Mouse (Mus musculus) T-helper 17 cell (primary cell): ENCODE data around the gene Acap1.
"Not testable (repeated sequence)": the region's sequence is repeated elsewhere in the genome, so short reads cannot be mapped to it uniquely, and the experiment has no call there.

Experiments
- in situ Hi-C, 2 experiments: fragments of 300-600 bp; cut with MboI, MseI; formaldehyde crosslinking; loops; 1 replicate in 1 of 2; 2 replicates in 1 of 2; pipeline ENCODE4 v1.15.1; 2025; ENCODE audit warnings: high pct_unique_total_duplicates in 2 of 2

The Acap1 gene

GRCm38 (mm10) chr11:69878952-69879351, 16.4 kb downstream of the Acap1 start:
- in situ Hi-C loops, result loop anchor here (5.0 kb wide), 5 partner anchors 72 to 192 kb away; partner anchors contain the start of genes Fgf11 (in 1 of the 2), Polr2a (in 1 of the 2), Tmem102 (in 1 of the 2) and Tnfsf13 (in 1 of the 2)

DNA sequence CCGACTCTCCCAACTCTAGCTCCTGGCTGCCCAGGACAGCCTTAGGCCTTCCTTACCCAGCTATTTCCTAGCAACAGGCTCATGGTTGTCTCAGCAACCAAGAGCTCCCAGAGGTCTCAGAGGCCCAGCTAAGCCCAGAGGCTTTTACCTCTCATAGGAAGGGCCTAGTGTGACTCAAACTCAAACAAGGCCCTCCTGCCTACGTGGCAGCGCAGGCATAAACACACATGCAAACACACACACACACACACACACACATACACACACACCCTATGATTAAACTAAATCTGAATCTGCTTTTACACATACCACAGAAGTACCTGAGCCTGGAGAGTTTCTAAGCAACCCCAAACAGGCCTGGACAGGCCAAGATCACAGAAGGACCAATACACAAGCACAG, 16.9 kb downstream of the Acap1 start:
- in situ Hi-C loops, result loop anchor here (5.0 kb wide), 5 partner anchors 71 to 191 kb away; partner anchors contain the start of genes Fgf11 (in 1 of the 2), Polr2a (in 1 of the 2), Tmem102 (in 1 of the 2) and Tnfsf13 (in 1 of the 2)

DNA sequence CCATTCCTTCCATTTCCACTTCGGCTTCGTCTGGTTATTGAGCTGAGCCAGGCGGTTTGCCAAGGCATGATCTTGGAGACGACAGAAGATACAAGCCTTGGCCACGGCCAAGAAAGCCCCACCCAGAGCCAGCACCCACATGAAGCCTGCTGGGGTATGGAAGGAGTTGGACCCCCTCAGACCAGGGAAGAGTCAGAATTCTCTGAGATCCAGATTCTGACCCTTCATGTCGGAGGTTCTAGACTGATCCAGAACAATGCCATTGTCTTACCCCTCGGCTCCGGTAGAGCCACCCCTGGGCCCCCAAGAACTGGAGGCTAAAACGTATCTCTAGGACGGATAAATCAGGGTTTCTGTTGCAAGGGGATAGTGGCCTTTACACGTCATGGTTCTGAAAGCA, 17.5 kb downstream of the Acap1 start, which contains the start of gene Tmem95:
Gene Tmem95, minus strand, starts transcription at position 141 of the 400 bp plus-strand sequence.
- in situ Hi-C loops, result loop anchor here (5.0 kb wide), 5 partner anchors 71 to 191 kb away; partner anchors contain the start of genes Fgf11 (in 1 of the 2), Polr2a (in 1 of the 2), Tmem102 (in 1 of the 2) and Tnfsf13 (in 1 of the 2)

DNA sequence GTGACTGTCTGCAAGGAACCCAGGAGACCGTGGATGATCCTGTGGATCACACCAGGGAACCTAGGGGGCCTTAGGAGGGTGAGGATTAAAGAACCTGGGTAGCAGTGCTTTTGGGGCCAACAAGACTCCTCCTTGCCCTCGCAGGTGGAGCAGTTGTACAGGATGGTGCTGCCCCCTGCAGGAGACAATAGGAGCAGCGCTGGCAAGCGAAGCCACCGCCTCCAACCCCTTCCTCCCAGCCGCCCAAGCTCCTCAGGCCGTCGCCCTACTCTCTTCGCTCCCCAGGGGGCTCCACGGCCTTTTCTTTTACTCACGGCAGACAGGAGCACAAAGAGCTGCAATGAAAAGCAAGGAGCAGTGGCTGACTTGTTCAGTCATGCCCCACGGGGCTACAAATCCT, 18.5 kb downstream of the Acap1 start:
- in situ Hi-C loops, result loop anchor here (5.0 kb wide), 5 partner anchors 70 to 190 kb away; partner anchors contain the start of genes Fgf11 (in 1 of the 2), Polr2a (in 1 of the 2), Tmem102 (in 1 of the 2) and Tnfsf13 (in 1 of the 2)

- in situ Hi-C loops, result loop anchor here (5.0 kb wide), 5 partner anchors 69 to 189 kb away; partner anchors contain the start of genes Fgf11 (in 1 of the 2), Polr2a (in 1 of the 2), Tmem102 (in 1 of the 2) and Tnfsf13 (in 1 of the 2)
These were observed 19.2 kb downstream of the Acap1 start for GRCm38 (mm10) chr11:69876186-69876585.

DNA sequence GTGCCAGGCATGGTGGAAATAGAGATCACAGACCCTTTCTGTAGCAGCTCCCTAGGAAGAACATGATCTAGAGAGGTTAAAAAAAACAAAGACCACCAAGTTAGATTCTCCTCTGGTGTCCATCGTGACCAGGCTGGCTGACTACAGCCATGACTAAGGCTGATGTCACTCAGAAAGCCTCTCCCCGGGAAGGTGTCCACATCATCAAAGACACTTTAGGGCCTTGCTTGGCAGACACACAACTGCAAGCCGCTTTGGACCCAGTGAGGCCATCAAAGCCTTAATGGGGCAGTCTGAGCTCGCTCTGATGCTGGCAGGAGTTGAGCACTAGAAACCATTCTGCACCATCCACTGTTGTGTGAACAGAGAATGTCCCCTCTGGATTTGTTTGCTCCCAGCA, 22.9 kb downstream of the Acap1 start:
- in situ Hi-C loops, result no loop called here

GRCm38 (mm10) chr11:69871822-69872221, 23.5 kb downstream of the Acap1 start:
- in situ Hi-C loops, result no loop called here

GRCm38 (mm10) chr11:69870289-69871069, 24.9 kb downstream of the Acap1 start:
- in situ Hi-C loops, result no loop called here

GRCm38 (mm10) chr11:69867335-69867734, 28.0 kb downstream of the Acap1 start:
- in situ Hi-C loops, result no loop called here

DNA sequence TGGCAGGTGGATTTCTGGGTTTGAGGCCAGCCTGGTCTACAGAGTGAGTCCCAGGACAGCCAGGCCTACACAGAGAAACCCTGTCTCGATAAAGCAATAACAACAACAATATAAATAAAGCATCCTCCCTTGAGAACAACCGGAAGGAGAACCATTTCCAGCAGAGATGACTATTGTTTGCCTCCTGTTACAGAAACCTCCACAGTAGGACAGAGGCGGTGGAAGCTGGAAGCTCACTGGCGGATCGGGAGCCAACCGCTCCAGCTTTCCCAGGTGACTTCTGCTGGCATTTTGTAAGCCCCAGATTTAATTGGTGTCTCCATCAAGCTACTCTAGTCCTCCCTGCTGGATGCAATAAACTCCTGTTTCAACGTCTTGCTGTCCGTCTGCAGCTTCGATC, 29.8 kb downstream of the Acap1 start:
- in situ Hi-C loops, result no loop called here

- in situ Hi-C loops, result no loop called here
These were observed 31.0 kb downstream of the Acap1 start for GRCm38 (mm10) chr11:69864138-69864860.

- in situ Hi-C loops, result not testable (repeated sequence)
These were observed 31.6 kb downstream of the Acap1 start for GRCm38 (mm10) chr11:69863729-69864128.

DNA sequence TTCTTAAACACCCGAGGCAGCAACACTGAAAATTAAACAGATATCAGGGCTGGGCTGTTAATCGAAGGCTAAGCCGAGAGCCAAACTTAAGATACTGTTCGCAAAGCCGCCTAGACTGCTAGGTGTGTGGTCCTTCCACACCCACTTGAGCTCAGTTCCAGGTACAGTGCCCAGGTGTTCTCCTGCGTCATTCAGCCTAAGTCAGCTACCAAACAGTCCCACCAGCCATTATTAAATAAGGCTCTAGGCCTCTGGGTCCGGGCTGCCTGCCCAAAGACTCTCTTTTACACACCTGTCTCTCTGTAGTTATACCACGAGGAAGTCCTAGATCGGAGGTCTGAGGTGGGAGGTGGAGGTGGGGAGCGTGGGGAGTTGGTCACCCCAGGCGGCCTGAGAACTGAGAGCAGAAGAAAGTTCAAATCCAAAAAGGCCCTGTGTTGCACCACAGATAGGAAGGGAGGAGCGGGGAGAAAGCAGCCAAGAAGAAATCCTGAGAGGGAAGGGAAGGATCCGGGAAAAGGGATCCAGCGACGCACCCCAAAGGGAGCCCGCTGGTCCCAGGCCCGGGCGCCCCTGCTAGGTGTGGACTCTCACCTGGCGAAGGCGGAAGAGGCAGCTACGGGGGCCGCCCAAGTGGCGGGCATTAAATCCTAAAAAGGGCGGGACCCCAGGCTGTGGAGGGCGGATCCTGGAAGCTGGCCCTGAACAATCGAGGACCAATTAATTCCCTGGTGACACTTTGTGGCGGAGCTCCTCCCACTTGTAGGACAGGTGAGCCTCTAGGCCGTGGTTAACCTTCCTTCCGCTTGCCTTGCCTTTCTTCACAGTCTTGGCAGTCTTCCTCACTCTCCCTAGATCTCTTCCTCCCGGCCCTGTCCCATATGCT, 37.0 kb downstream of the Acap1 start, which contains the start of gene Tnk1:
Gene Tnk1, minus strand, starts transcription at position 618 of the 886 bp plus-strand sequence.
- in situ Hi-C loops, result no loop called here

- in situ Hi-C loops, result no loop called here
These were observed 40.0 kb downstream of the Acap1 start for GRCm38 (mm10) chr11:69855347-69855746.

DNA sequence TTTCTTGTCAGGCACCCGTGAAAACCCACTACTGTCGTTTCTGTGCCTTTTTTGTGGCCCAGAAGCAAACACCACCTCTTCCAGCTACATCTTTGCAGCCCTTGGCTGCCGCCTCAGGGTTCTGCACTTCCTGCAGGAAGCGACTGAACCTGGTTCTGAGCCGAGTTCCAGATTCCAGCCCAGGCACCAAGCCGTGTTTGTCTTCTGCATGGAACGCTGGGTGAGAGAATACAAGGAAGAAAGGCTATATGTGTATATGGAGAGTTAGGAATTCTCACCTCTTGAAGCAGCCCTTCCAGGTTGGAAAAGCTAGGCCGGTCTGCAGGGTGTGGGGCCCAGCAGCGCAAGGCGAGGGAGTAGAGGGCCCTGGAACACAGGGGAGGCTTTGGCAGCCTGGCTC, 40.7 kb downstream of the Acap1 start:
- in situ Hi-C loops, result no loop called here

GRCm38 (mm10) chr11:69853994-69854393, 41.3 kb downstream of the Acap1 start:
- in situ Hi-C loops, result no loop called here

- in situ Hi-C loops, result no loop called here
These were observed 44.6 kb downstream of the Acap1 start for GRCm38 (mm10) chr11:69850754-69851153.

- in situ Hi-C loops, result no loop called here
These were observed 45.5 kb downstream of the Acap1 start for GRCm38 (mm10) chr11:69849884-69850283.

DNA sequence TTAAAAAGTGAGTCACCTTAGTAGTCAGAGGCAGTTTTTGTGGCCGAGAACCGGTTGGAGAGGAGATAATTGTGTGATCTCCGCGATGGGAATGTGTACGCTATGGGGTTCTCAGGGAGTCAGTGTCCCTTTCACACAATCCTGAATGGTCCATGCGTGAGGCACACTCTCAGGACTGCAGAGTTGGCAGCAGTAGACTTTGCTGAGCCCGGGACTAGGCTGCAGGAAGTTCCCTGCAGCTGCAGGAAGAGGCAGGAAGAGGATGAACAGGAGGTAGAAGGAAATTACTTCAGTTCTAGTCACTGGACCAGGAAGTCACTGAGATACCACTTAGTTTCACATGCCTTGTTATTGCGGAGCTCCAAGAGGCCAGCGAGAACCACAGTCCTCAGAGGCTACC, 46.2 kb downstream of the Acap1 start:
- in situ Hi-C loops, result no loop called here

DNA sequence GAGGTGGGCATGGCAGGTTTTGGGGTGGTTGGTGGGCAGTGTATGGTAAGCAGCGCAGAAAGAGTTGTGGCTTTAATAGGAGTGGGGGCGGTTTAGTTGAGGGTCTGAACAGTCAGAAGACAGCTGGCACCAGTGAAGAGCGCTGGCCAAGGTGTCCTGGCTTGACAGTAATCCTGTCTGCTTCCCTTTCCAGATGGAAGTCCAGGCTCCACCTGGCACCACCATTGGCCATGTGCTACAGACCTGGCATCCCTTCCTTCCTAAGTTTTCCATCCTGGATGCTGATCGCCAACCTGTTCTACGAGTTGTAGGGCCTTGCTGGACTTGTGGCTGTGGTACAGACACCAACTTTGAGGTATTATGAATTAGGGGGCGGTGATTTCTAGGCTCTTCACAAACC, 47.3 kb downstream of the Acap1 start:
- in situ Hi-C loops, result no loop called here
